In the genomic region with DNA sequence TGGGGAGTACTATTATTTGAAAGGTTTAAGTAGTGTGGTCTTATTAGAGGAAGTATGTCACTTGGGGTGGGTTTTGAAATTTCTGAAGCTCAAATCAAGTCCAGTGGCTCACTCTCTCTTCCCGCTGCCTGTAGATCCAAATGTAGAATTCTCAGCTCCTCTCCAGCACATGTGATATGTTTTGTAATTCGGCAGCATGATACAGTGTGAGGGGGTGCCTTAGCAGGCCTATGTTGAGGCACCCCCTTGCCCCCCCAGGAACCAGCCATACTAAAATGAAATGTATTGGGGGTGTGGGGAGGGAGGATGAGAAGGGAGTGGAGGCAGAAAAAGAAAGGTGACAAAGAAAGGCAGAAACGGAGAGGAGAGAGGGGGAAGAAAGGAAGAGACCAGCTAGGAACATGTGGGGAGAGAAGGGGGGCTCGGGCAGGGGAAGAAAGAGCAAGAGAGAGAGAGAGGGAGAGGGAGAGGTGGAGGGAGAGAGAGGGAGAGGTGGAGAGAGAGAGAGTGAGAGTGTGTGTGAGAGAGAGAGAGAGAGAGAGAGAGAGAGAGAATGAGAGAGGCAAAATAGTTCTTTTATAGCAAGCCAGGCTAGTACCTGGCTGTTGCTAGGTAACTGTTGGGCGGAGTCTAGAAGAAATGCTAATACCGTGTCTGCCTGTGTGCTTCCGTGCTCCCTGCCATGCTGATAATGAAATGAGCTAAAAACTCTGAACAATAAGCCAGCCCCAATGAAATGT, we compare ENCODE assay signal across 12 mouse cellular contexts.
DNase-seq lines count a peak whose midpoint lies in the region; ATAC-seq and TF ChIP-seq lines count a peak whose summit lies in the region.
"Had no signal": no experiment of that assay in that cellular context is flagged by ENCODE, and none has a peak within 500 bp of the region (broad histone marks: within the 10 kb centered on the region; RNA-seq: fewer than 3 reads in every experiment).

No protein-coding gene starts in this region.

- peaks cover 3% of the 10 kb centered on the region; the same call in 1 of the 2 replicates for H3K4me1 ChIP-seq in forebrain, postnatal 0 days (ENCODE audit: insufficient read depth)
- peaks cover 10% of the 10 kb centered on the region for H3K4me1 ChIP-seq in midbrain, embryonic 12.5 days

- H3K4me2 ChIP-seq in forebrain, postnatal 0 days (ENCODE audit: low read depth), result peak overlapping the region; percentile 1; the same call in 1 of the 2 replicates
- no peak overlapping the region for H3K4me2 ChIP-seq in midbrain, embryonic 12.5 days (replicated peaks)
- H3K4me2 ChIP-seq: heart, embryonic 15.5 days had no signal

- no peak for TF ChIP-seq CTCF in forebrain, postnatal 0 days (IDR thresholded peaks at IDR 0.05; ENCODE audit: low read depth)

- WGBS in forebrain, postnatal 0 days, result 20% methylated on average over 7 of the region's 7 CpGs
- 37% methylated on average over 7 of the region's 7 CpGs for WGBS in midbrain, embryonic 12.5 days

- H3K4me3 ChIP-seq in forebrain, postnatal 0 days (ENCODE audit: low read depth, low read length), result no peak overlapping the region
- no peak overlapping the region for H3K4me3 ChIP-seq in midbrain, embryonic 12.5 days
- H3K4me3 ChIP-seq: heart, embryonic 15.5 days had no signal

- peak; percentile 66 for ATAC-seq in frontal cortex, adult (ENCODE audit: low TSS enrichment)
- ATAC-seq in forebrain, postnatal 0 days, result peak; percentile 98
- ATAC-seq in midbrain, embryonic 12.5 days (ENCODE audit: low FRiP score, low read depth), result peak; percentile 78

- H3K9ac ChIP-seq in forebrain, postnatal 0 days, result no peak overlapping the region
- H3K9ac ChIP-seq in midbrain, embryonic 12.5 days (replicated peaks), result no peak overlapping the region
- H3K9ac ChIP-seq: heart, embryonic 15.5 days had no signal

- peak overlapping the region; percentile 82 for H3K27ac ChIP-seq in forebrain, postnatal 0 days (ENCODE audit: low read depth, low read length)
- peak overlapping the region; percentile 52; the same call in 1 of the 2 replicates for H3K27ac ChIP-seq in midbrain, embryonic 12.5 days (replicated peaks)
- H3K27ac ChIP-seq: heart, embryonic 15.5 days had no signal

- no peaks in the 10 kb centered on the region for H3K36me3 ChIP-seq in forebrain, postnatal 0 days (ENCODE audit: insufficient read depth)
- H3K36me3 ChIP-seq in midbrain, embryonic 12.5 days, result no peaks in the 10 kb centered on the region
- H3K36me3 ChIP-seq: heart, embryonic 15.5 days had no signal

- H3K27me3 ChIP-seq in forebrain, postnatal 0 days (ENCODE audit: insufficient read depth, low read length), result no peaks in the 10 kb centered on the region
- H3K27me3 ChIP-seq in midbrain, embryonic 12.5 days, result peaks cover 20% of the 10 kb centered on the region; the same call in 1 of the 2 replicates
- H3K27me3 ChIP-seq: heart, embryonic 15.5 days had no signal

- no peaks in the 10 kb centered on the region for H3K9me3 ChIP-seq in forebrain, postnatal 0 days (ENCODE audit: low read length)
- no peaks in the 10 kb centered on the region for H3K9me3 ChIP-seq in midbrain, embryonic 12.5 days
- H3K9me3 ChIP-seq: heart, embryonic 15.5 days had no signal

- DNase-seq in frontal cortex, postnatal 14 days (ENCODE audit: low spot score in 2 of 2), result no peak
- DNase-seq in brain, adult 2 months (ENCODE audit: low read depth, low spot score), result peak; percentile 71
- peak; percentile 81 for DNase-seq in forebrain, postnatal 0 days
- DNase-seq in adrenal gland, adult (ENCODE audit: inconsistent age in 2 of 2, low spot score in 1 of 2), result no peak
- DNase-seq in cerebellum, postnatal 25 days, result no peak
- no peak for DNase-seq in ovary, postnatal 36 days (ENCODE audit: low spot score)
- DNase-seq: adrenal gland, postnatal 36 days; kidney, adult 9 months; lung, postnatal 10 days had no signal

Comparison
In these comparisons a context has a peak if more than half of its experiments do, and no peak if none do; other contexts are left out.
1. DNase-seq: peak in brain, adult 2 months (single experiment) and forebrain, postnatal 0 days (single experiment); none in frontal cortex, postnatal 14 days (0 of 2), adrenal gland, adult (0 of 2), cerebellum, postnatal 25 days (0 of 2) and ovary, postnatal 36 days (single experiment).
2. Peak in every context shown above with its lines, with median percentiles within 50 percentile points of each other: ATAC-seq.